Mouse (Mus musculus): Measurements from ENCODE around the gene Ppfia4. TPM values are rescaled to one million over a fixed set of nuclear protein-coding genes. Genes with fewer than 3 reads are reported as not detected.

Ppfia4 gene
- polyA plus RNA-seq, 1 experiment from 2014 or later = 10.6 TPM

DNA sequence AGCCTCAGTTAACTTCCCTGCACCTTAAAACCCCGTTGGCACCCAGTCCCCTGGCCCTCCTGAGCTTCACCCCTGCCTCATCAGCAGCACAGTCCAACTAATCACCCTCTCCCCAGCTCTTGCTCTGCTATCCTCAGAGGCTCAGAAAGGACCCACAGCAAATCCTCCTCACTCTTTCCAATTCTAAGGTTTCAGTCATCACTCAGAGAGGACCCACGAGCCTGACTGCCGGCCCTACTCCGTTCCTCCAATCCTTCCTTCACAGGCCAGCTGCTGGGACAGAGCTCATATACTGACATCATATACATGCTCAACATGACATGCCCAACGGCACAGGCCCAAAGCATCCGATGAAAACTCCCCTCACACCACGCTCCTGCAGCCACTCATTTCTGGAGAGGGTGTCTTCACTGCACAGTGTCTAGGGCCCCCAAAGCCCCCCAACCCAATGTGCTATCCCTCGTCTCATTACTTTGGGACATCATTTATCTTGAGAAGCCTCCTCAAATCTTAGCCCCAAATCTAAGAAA, 10.1 kb upstream of the Ppfia4 start:
- WGBS = 59% methylated on average over 8 of the region's 8 CpGs
- Histone ChIP-seq H3K9me3 (replicated peaks; ENCODE audit: control insufficient read depth, low read length) (no peaks in the 10 kb centered on the region), H3K4me3 (ENCODE audit: low read length) (peak overlapping the region; percentile 26), H3K27ac (ENCODE audit: low read length) (peak overlapping the region; percentile 87), H3K9ac (ENCODE audit: low read length) (peak overlapping the region; percentile 44), H3K27me3 (ENCODE audit: control insufficient read depth, insufficient read depth, low read length) (no peaks in the 10 kb centered on the region), H3K36me3 (ENCODE audit: control insufficient read depth, insufficient read depth) (peaks cover 9% of the 10 kb centered on the region; the same call in 1 of the 2 replicates), H3K4me2 (ENCODE audit: low read depth, low read length) (peak overlapping the region; percentile 87), H3K4me1 (ENCODE audit: control insufficient read depth, insufficient read depth, low read length) (peaks cover 54% of the 10 kb centered on the region)
- ATAC-seq (replicated peaks; ENCODE audit: extremely low read depth, insufficient read depth, low FRiP score) = no peak

DNA sequence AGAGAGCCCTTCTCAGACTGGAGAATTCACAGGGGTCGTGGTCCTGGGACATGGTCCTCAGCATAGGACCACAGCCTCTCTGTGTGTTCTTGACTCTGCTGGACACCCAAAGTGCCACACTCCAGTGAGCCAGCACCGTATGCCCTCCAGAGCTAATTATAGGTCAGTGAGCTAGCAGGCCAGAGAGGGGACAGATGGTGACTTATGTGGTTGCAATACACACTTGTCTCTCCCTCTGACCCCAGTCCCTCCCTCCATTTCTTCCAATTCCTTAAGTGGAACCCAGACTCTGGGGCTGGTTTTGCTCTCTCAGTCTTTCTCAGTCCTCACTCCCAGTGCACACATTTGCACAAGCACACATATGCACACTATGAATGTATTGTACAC, 9.5 kb upstream of the Ppfia4 start:
- peak overlapping the region; percentile 26 for H3K4me3 ChIP-seq (ENCODE audit: low read length)
- no peak for ATAC-seq (replicated peaks; ENCODE audit: extremely low read depth, insufficient read depth, low FRiP score)

DNA sequence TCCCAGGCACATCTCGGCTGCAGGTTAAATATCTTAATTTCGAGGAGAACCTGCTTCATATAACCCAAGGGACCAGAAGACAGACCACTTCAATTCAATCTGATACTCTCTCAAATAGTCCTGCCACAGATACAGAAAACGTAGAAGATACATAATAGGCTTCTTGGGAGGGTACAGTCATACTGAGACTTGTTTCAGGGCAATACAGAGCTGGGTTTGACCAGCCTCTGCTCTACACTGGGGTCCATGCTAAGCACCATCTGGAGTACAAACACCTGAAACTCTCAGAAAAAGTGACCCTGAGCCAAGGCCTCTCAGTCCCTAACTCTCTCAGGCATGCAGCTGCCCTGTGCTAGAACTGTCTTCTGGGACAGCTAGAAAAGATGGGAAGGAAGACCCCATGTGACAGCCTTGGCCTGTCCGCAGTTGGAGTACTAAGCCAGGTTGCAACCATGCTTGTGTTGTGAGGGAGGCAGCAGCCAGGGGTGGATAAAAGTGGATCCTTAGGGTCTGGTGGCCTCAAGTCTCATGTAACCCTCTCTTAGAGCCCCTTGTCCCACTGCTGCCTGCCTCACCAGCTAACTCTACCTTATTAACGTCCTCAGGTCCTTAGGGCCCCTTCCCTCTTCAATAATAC, 9.0 kb upstream of the Ppfia4 start:
- H3K4me3 ChIP-seq (ENCODE audit: low read length) = no peak overlapping the region
- ATAC-seq (replicated peaks; ENCODE audit: extremely low read depth, insufficient read depth, low FRiP score) = no peak
- peak overlapping the region; percentile 87 for H3K4me2 ChIP-seq (ENCODE audit: low read depth, low read length)
- H3K27me3 ChIP-seq (ENCODE audit: control insufficient read depth, insufficient read depth, low read length) = no peaks in the 10 kb centered on the region
- peaks cover 65% of the 10 kb centered on the region for H3K4me1 ChIP-seq (ENCODE audit: control insufficient read depth, insufficient read depth, low read length)
- 0 out of 2 replicates have a peak, but pooled peaks cover 3% of the 10 kb centered on the region for H3K36me3 ChIP-seq (ENCODE audit: control insufficient read depth, insufficient read depth)
- WGBS = 68% methylated on average over 5 of the region's 5 CpGs
- H3K9ac ChIP-seq (ENCODE audit: low read length) = peak overlapping the region; percentile 47
- H3K9me3 ChIP-seq (replicated peaks; ENCODE audit: control insufficient read depth, low read length) = no peaks in the 10 kb centered on the region
- peak overlapping the region; percentile 87 for H3K27ac ChIP-seq (ENCODE audit: low read length)

More for the DNA sequence above, 9.5 kb upstream of the Ppfia4 start:
- H3K36me3 ChIP-seq (ENCODE audit: control insufficient read depth, insufficient read depth) = peaks cover 5% of the 10 kb centered on the region; the same call in 1 of the 2 replicates
- H3K4me1 ChIP-seq (ENCODE audit: control insufficient read depth, insufficient read depth, low read length) = peaks cover 60% of the 10 kb centered on the region
- H3K9me3 ChIP-seq (replicated peaks; ENCODE audit: control insufficient read depth, low read length) = no peaks in the 10 kb centered on the region
- H3K9ac ChIP-seq (ENCODE audit: low read length) = peak overlapping the region; percentile 47
- peak overlapping the region; percentile 87 for H3K4me2 ChIP-seq (ENCODE audit: low read depth, low read length)
- no peaks in the 10 kb centered on the region for H3K27me3 ChIP-seq (ENCODE audit: control insufficient read depth, insufficient read depth, low read length)
- WGBS = 33% methylated on average over 2 of the region's 2 CpGs
- peak overlapping the region; percentile 87 for H3K27ac ChIP-seq (ENCODE audit: low read length)

DNA sequence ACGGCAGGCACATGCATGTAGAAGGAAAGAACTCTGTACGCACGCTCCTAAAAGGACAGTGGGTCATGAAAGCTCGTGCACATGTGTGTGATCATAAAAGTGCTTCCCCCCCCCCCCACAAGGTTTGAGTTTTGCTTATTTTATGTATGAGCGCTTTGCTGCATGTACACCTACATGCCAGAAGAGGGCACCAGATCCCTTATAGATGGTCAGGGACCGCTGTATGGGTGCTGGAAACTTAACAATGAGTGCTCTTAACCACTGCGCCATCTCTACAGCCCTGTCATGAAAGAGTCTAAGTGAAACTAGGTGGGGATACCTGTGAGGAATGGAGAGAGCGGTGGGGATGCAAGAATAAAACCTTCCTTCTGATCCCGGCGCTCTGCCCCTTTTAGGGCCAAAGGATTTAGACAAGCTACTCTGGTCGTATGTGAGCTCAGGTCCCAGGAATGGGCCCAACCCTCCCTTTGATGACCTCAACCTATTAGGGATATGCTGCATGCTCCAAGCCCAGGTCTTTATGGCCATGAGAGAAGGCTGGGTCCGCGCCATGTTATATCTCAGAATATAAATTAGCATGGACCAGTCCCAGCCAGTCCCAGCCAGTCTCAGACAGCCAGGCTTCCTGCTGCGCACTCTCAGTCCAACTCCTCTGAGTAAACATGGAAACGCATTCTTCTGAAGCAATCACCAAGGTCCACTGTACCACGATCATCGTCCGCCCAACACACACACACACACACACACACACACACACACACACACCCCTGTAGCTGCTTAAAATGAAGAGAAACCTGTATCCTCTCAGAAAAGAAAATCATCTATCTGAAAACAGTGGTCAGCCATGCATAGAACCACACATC, 7.3 kb upstream of the Ppfia4 start:
- no peak for ATAC-seq (replicated peaks; ENCODE audit: extremely low read depth, insufficient read depth, low FRiP score)
- no peaks in the 10 kb centered on the region for H3K36me3 ChIP-seq (ENCODE audit: control insufficient read depth, insufficient read depth)
- no peak overlapping the region for H3K9ac ChIP-seq (ENCODE audit: low read length)
- no peak overlapping the region for H3K4me3 ChIP-seq (ENCODE audit: low read length)
- no peak overlapping the region for H3K4me2 ChIP-seq (ENCODE audit: low read depth, low read length)
- peak overlapping the region; percentile 76 for H3K27ac ChIP-seq (ENCODE audit: low read length)
- no peaks in the 10 kb centered on the region for H3K9me3 ChIP-seq (replicated peaks; ENCODE audit: control insufficient read depth, low read length)
- H3K4me1 ChIP-seq (ENCODE audit: control insufficient read depth, insufficient read depth, low read length) = peaks cover 71% of the 10 kb centered on the region
- WGBS = 91% methylated on average over 18 of the region's 18 CpGs
- no peaks in the 10 kb centered on the region for H3K27me3 ChIP-seq (ENCODE audit: control insufficient read depth, insufficient read depth, low read length)

DNA sequence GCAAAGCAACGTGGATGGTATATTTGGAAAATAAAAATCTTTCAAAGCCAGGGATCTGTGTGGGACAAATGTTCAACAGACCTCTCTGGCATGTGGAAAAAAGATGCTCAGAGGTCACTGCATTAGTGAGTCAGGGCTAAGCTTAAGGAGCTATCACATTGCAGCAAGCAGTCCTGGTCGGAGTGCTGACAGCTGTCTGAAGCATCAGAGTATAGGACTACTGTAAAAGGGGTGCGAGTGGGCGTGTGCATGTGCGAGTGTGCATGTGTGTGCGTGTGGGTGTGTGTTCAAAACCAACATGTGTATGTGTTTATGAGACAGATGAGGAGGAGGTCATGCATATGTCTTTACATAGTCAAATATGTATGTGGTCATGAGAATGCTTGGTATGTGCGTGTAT, 6.4 kb upstream of the Ppfia4 start:
- H3K9ac ChIP-seq (ENCODE audit: low read length) = no peak overlapping the region
- H3K27me3 ChIP-seq (ENCODE audit: control insufficient read depth, insufficient read depth, low read length) = no peaks in the 10 kb centered on the region
- no peaks in the 10 kb centered on the region for H3K9me3 ChIP-seq (replicated peaks; ENCODE audit: control insufficient read depth, low read length)
- H3K27ac ChIP-seq (ENCODE audit: low read length) = peak overlapping the region; percentile 76
- H3K36me3 ChIP-seq (ENCODE audit: control insufficient read depth, insufficient read depth) = no peaks in the 10 kb centered on the region
- no peak overlapping the region for H3K4me3 ChIP-seq (ENCODE audit: low read length)
- ATAC-seq (replicated peaks; ENCODE audit: extremely low read depth, insufficient read depth, low FRiP score) = no peak
- peaks cover 74% of the 10 kb centered on the region for H3K4me1 ChIP-seq (ENCODE audit: control insufficient read depth, insufficient read depth, low read length)
- no peak overlapping the region for H3K4me2 ChIP-seq (ENCODE audit: low read depth, low read length)
- 49% methylated on average over 7 of the region's 7 CpGs for WGBS

DNA sequence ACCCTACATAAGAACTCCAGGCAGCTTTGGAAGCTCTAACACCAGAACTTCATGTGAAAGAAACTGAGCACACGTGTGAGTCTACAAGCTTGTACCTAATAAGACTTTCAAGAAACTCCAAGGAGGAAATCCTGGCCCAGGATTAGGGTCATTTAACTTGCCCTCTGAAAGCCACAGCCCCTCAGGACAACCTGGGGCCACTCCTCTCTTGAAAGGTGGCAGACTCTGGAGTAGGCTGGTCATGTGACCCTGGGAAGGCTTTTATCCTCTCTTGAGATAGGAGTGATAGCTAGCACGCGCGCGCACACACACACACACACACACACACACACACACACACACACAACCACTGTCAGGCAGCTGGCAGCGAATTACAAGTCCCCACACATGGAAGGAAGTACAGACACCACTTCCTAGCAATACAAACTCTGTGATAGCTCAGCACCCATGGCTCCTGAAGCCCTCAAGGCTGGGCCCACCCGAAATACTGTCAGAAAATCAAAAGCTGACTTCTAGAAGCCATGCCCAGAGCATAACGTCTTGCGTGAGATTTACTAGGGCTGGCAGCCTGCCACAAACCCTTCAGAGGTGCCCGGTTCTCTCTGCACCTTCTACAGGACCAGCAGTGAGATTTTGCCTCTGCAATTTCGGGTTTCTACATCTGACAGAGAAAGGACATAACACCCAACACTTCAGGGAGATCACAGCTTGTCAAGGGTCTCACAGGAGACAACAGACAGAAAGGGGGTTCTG, 4.4 kb upstream of the Ppfia4 start:
- Histone ChIP-seq H3K9ac (ENCODE audit: low read length) (peak overlapping the region; percentile 33; the same call in 1 of the 2 replicates), H3K4me3 (ENCODE audit: low read length) (no peak overlapping the region), H3K9me3 (replicated peaks; ENCODE audit: control insufficient read depth, low read length) (no peaks in the 10 kb centered on the region), H3K4me2 (ENCODE audit: low read depth, low read length) (no peak overlapping the region), H3K4me1 (ENCODE audit: control insufficient read depth, insufficient read depth, low read length) (peaks cover 75% of the 10 kb centered on the region), H3K27ac (ENCODE audit: low read length) (peak overlapping the region; percentile 8; the same call in 1 of the 2 replicates), H3K36me3 (ENCODE audit: control insufficient read depth, insufficient read depth) (no peaks in the 10 kb centered on the region), H3K27me3 (ENCODE audit: control insufficient read depth, insufficient read depth, low read length) (no peaks in the 10 kb centered on the region)
- 47% methylated on average over 11 of the region's 11 CpGs for WGBS
- no peak for ATAC-seq (replicated peaks; ENCODE audit: extremely low read depth, insufficient read depth, low FRiP score)

DNA sequence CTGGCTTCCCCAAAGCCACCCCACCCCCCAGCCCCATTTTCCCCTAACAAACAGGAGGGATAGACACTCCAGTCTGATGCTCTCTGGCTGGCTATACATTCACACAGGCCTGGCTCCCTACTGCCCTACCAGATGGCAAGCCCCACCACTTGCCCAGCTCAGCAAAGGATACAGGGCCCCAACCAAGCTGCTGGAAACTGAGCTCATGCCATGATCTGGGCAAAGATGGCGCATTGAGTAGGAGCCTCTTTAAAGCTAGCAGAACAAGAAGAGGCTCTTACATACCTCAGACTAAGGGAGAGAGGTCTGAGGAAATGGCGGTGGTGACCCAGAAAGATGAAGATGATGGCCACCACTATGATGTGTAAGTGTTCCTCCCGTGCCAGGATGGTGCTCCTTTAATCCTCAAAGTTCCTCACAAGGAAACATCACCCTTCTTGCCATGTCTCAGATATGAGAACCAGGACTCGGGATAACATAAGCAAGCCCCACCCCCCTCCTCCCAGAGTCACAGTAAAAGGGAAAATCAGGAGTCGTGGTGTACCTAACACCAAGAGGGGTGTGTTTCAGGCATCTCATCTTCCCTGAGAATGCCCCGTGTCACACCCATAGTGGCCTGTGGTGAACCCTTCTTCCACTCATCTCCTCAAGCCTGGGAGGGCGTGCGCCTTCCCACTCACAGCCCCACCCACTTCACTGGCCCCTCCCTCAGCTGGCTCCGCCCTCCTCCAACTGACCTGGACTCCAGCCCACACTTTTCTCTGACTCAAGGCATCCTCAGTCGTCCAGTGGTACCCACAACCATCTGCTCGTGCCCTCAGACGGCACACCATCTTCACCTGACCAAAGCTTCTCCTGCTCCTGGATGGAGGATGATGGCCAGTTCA, 3.4 kb upstream of the Ppfia4 start:
- H3K36me3 ChIP-seq (ENCODE audit: control insufficient read depth, insufficient read depth) = no peaks in the 10 kb centered on the region
- no peak overlapping the region for H3K4me2 ChIP-seq (ENCODE audit: low read depth, low read length)
- H3K4me1 ChIP-seq (ENCODE audit: control insufficient read depth, insufficient read depth, low read length) = peaks cover 72% of the 10 kb centered on the region
- H3K9ac ChIP-seq (ENCODE audit: low read length) = no peak overlapping the region
- H3K9me3 ChIP-seq (replicated peaks; ENCODE audit: control insufficient read depth, low read length) = no peaks in the 10 kb centered on the region
- ATAC-seq (replicated peaks; ENCODE audit: extremely low read depth, insufficient read depth, low FRiP score) = no peak
- no peaks in the 10 kb centered on the region for H3K27me3 ChIP-seq (ENCODE audit: control insufficient read depth, insufficient read depth, low read length)
- peak overlapping the region; percentile 69 for H3K27ac ChIP-seq (ENCODE audit: low read length)
- H3K4me3 ChIP-seq (ENCODE audit: low read length) = no peak overlapping the region
- 83% methylated on average over 12 of the region's 12 CpGs for WGBS

All from heart, embryonic 16.5 days (tissue).